Mouse (Mus musculus) neural tube, postnatal 0 days (tissue): ENCODE measurements around the gene Pou3f3. TPM values are rescaled to one million over a fixed set of nuclear protein-coding genes. Genes with fewer than 3 reads are reported as not detected.

Experiments used
- polyA plus RNA-seq: library from polyadenylated mRNA; unstranded; fragments of >200 nt; fragmentation: Nextera tagmentation; extraction: Ambion mirVana; gene quantifications from 2 replicates; pipeline ENCODE4 v1.2.1, GENCODE M21; 2015

The Pou3f3 gene
- polyA plus RNA-seq, result 8.3 and 8.5 TPM in 2 replicates

DNA sequence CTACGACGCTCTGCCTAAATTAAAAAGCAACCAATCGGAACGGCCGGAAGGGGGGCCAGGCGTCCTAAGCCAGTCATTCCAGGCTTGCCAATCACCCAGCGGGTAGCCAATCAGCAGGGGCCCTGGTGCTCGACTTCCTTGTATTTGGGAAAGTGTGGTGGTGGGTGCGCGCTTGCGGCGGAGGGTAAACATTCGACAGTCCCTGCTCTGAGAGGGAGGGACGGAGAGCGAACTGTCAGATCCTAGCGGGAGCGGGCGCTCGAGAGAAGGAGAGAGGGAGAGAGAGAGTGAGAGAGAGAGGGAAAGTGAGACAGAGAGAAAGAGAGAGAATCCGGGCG is at the start of gene Pou3f3:
TSS of gene Pou3f3 (plus strand) at position 191 of the 338 bp plus-strand sequence.

Other genes with a start within 250 kb of the Pou3f3 start
- 32.9 and 38.0 TPM in 2 replicates for gene Mrps9, start 155.5 kb downstream of the Pou3f3 start, polyA plus RNA-seq